Mouse (Mus musculus) lung, embryonic 15.5 days (tissue): ENCODE measurements around the gene Acp2. TPM values are rescaled to one million over a fixed set of nuclear protein-coding genes. Genes with fewer than 3 reads are reported as not detected.

Source experiments
- ATAC-seq: fragments of 200-750 bp; cut with Nextera tagmentation; 2 replicates; pipeline ENCODE4 v1.8.0; 2017; ENCODE audit warnings: moderate number of reproducible peaks, borderline replicate concordance; ENCODE audit not compliant: low FRiP score, low TSS enrichment; ENCODE audit errors: extremely low read depth
- H3K27ac ChIP-seq: fragments of 300-500 bp; sonication (generic); 2 replicates; pipeline ENCODE4 v1.5.1; 2015; ENCODE audit warnings: moderate library complexity, mild to moderate bottlenecking, inconsistent platforms
- H3K27me3 ChIP-seq: fragments of 300-500 bp; sonication (generic); 2 replicates; pipeline ENCODE4 v1.6.1; 2015; ENCODE audit warnings: inconsistent platforms
- H3K36me3 ChIP-seq: fragments of 300-500 bp; sonication (generic); 2 replicates; pipeline ENCODE4 v1.6.1; 2015; ENCODE audit warnings: inconsistent platforms
- H3K4me1 ChIP-seq: fragments of 300-500 bp; sonication (generic); 2 replicates; pipeline ENCODE4 v1.6.1; 2015; ENCODE audit warnings: inconsistent platforms
- H3K4me2 ChIP-seq: fragments of 300-500 bp; sonication (generic); 2 replicates; pipeline ENCODE4 v1.6.1; 2015; ENCODE audit warnings: inconsistent platforms, mild to moderate bottlenecking, moderate library complexity
- H3K4me3 ChIP-seq: fragments of 300-500 bp; sonication (generic); 2 replicates; pipeline ENCODE4 v1.5.1; 2015; ENCODE audit warnings: mild to moderate bottlenecking, inconsistent platforms
- H3K9ac ChIP-seq: fragments of 300-500 bp; sonication (generic); 2 replicates; pipeline ENCODE4 v1.6.1; 2015; ENCODE audit warnings: inconsistent platforms
- H3K9me3 ChIP-seq: fragments of 300-500 bp; sonication (generic); 2 replicates; pipeline ENCODE4 v1.6.1; 2016; ENCODE audit warnings: inconsistent platforms
- WGBS: fragments of 180-500 bp; shearing (Covaris S2); methylation state at CpG from one replicate; pipeline ENCODE4 v1.1.7; 2015; 5-methylcytosine and 5-hydroxymethylcytosine counted together
- polyA plus RNA-seq: library from polyadenylated mRNA; unstranded; fragments of >200 nt; fragmentation: Nextera tagmentation; extraction: Ambion mirVana; gene quantifications from 2 replicates; pipeline ENCODE4 v1.2.1, GENCODE M21; 2015

Gene Acp2
- polyA plus RNA-seq, 1 experiment from 2014 or later = 30.6 TPM

- peak overlapping the region; percentile 88 for H3K27ac ChIP-seq
- peak overlapping the region; percentile 90 for H3K4me2 ChIP-seq
- no peak overlapping the region for H3K9ac ChIP-seq
- H3K27me3 ChIP-seq = peaks cover 26% of the 10 kb centered on the region
- H3K36me3 ChIP-seq = peaks cover 28% of the 10 kb centered on the region
- ATAC-seq = no peak
- no peaks in the 10 kb centered on the region for H3K9me3 ChIP-seq
- no peak overlapping the region for H3K4me3 ChIP-seq
- peaks cover 40% of the 10 kb centered on the region for H3K4me1 ChIP-seq
- 52% methylated on average over 1 of the region's 1 CpGs for WGBS
These were observed 56.1 kb downstream of the Acp2 start for GRCm38 (mm10) chr2:91258830-91259229.

- Histone ChIP-seq H3K4me2 (no peak overlapping the region), H3K36me3 (peaks cover 28% of the 10 kb centered on the region), H3K4me3 (no peak overlapping the region), H3K27me3 (peaks cover 20% of the 10 kb centered on the region), H3K27ac (peak overlapping the region; percentile 88; the same call in 1 of the 2 replicates), H3K9me3 (no peaks in the 10 kb centered on the region), H3K4me1 (peaks cover 46% of the 10 kb centered on the region), H3K9ac (no peak overlapping the region)
- ATAC-seq = no peak
- WGBS = 80% methylated on average over 1 of the region's 1 CpGs
These were observed 56.8 kb downstream of the Acp2 start for GRCm38 (mm10) chr2:91259493-91259892.

Other genes starting within 250 kb of the Acp2 start
- gene Rapsn, start 167.3 kb upstream of the Acp2 start, polyA plus RNA-seq = 0.91 and 1.9 TPM in 2 replicates
- 254 and 278 TPM in 2 replicates for gene Psmc3, start 148.9 kb upstream of the Acp2 start, polyA plus RNA-seq
- gene Slc39a13, start 132.5 kb upstream of the Acp2 start, polyA plus RNA-seq = 34.6 and 40.2 TPM in 2 replicates
- 6.9 and 8.7 TPM in 2 replicates for gene Spi1, start 120.5 kb upstream of the Acp2 start, polyA plus RNA-seq
- gene Mybpc3, start 84.7 kb upstream of the Acp2 start, polyA plus RNA-seq = 18.8 and 22.3 TPM in 2 replicates
- gene Madd, start 19.0 kb upstream of the Acp2 start, polyA plus RNA-seq = 9.4 and 10.9 TPM in 2 replicates
- gene Nr1h3, start 51 bp upstream of the Acp2 start, polyA plus RNA-seq = 20.9 and 22.8 TPM in 2 replicates
- gene Ddb2, start 34.1 kb downstream of the Acp2 start, polyA plus RNA-seq = 19.7 and 20.4 TPM in 2 replicates
- 51.7 and 54.2 TPM in 2 replicates for gene Pacsin3, start 53.1 kb downstream of the Acp2 start, polyA plus RNA-seq
- gene Arfgap2, start 62.1 kb downstream of the Acp2 start, polyA plus RNA-seq = 89.5 and 93.0 TPM in 2 replicates
- gene 1110051M20Rik, start 241.8 kb downstream of the Acp2 start, polyA plus RNA-seq = 66.8 and 68.4 TPM in 2 replicates